Mouse (Mus musculus) neutrophil, adult 5-6 weeks (primary cell): ENCODE data around the gene Ptprd. TPM values are rescaled to one million over a fixed set of nuclear protein-coding genes. Genes with fewer than 3 reads are reported as not detected.

Experiments used
- ATAC-seq: fragments of 151-379, 151-347 bp; 2 replicates; pipeline ENCODE4 v1.8.0; 2017; ENCODE audit warnings: mild to moderate bottlenecking, moderate TSS enrichment; ENCODE audit not compliant: insufficient number of reproducible peaks, poor library complexity, low FRiP score, severe bottlenecking; ENCODE audit errors: extremely low read depth
- total RNA-seq: library from RNA; stranded (forward); fragments of 200-1000 nt; gene quantifications from 2 replicates; pipeline ENCODE4 v1.2.3, GENCODE M21; 2017

Ptprd gene
- total RNA-seq, 1 experiment from 2014 or later, result 0.35 TPM

GRCm38 (mm10) chr4:76566006-76566405, 1645.8 kb downstream of the Ptprd start:
- no peak for ATAC-seq

- no peak for ATAC-seq
Observed at GRCm38 (mm10) chr4:76541769-76542168, 1670.0 kb downstream of the Ptprd start.

GRCm38 (mm10) chr4:76532926-76533325, 1678.8 kb downstream of the Ptprd start:
- ATAC-seq, result no peak

GRCm38 (mm10) chr4:76525281-76525680, 1686.5 kb downstream of the Ptprd start:
- ATAC-seq, result no peak

GRCm38 (mm10) chr4:76503279-76503601, 1708.5 kb downstream of the Ptprd start:
- no peak for ATAC-seq

GRCm38 (mm10) chr4:76502575-76503278, 1709.0 kb downstream of the Ptprd start:
- ATAC-seq, result no peak

GRCm38 (mm10) chr4:76485848-76486247, 1725.9 kb downstream of the Ptprd start:
- no peak for ATAC-seq

- no peak for ATAC-seq
Observed at GRCm38 (mm10) chr4:76468366-76469100, 1743.2 kb downstream of the Ptprd start.

- no peak for ATAC-seq
Observed at GRCm38 (mm10) chr4:76464682-76465081, 1747.1 kb downstream of the Ptprd start.

GRCm38 (mm10) chr4:76461336-76461735, 1750.4 kb downstream of the Ptprd start:
- ATAC-seq, result no peak

- ATAC-seq, result no peak
Observed at GRCm38 (mm10) chr4:76460556-76460955, 1751.2 kb downstream of the Ptprd start.

- no peak for ATAC-seq
Observed at GRCm38 (mm10) chr4:76459621-76460020, 1752.1 kb downstream of the Ptprd start.

GRCm38 (mm10) chr4:76452286-76452685, 1759.5 kb downstream of the Ptprd start:
- no peak for ATAC-seq

GRCm38 (mm10) chr4:76451019-76451552, 1760.7 kb downstream of the Ptprd start:
- no peak for ATAC-seq

GRCm38 (mm10) chr4:76450351-76451018, 1761.3 kb downstream of the Ptprd start:
- no peak for ATAC-seq

GRCm38 (mm10) chr4:76449466-76450350, 1762.1 kb downstream of the Ptprd start:
- ATAC-seq, result no peak

GRCm38 (mm10) chr4:76448678-76449465, 1762.9 kb downstream of the Ptprd start:
- ATAC-seq, result no peak

GRCm38 (mm10) chr4:76447396-76447795, 1764.4 kb downstream of the Ptprd start:
- ATAC-seq, result no peak
